Mouse (Mus musculus) forebrain, embryonic 15.5 days (tissue): ENCODE results near the gene Palm3. TPM values are rescaled to one million over a fixed set of nuclear protein-coding genes. Genes with fewer than 3 reads are reported as not detected.

Experiments
- ATAC-seq: fragments of 200-750 bp; cut with Nextera tagmentation; replicated peaks from 2 replicates; pipeline ENCODE4 v1.8.0; 2017; ENCODE audit warnings: mild to moderate bottlenecking, moderate TSS enrichment, moderate library complexity
- H3K27ac ChIP-seq: fragments of 300-500 bp; sonication (generic); replicated peaks from 2 replicates; pipeline ENCODE4 v1.5.1; 2015; ENCODE audit warnings: mild to moderate bottlenecking, inconsistent platforms
- H3K27me3 ChIP-seq: fragments of 300-500 bp; sonication (generic); 2 replicates; pipeline ENCODE4 v1.6.1; 2015; ENCODE audit warnings: inconsistent platforms
- H3K36me3 ChIP-seq: fragments of 300-500 bp; sonication (generic); 2 replicates; pipeline ENCODE4 v1.6.1; 2015; ENCODE audit warnings: mild to moderate bottlenecking, inconsistent platforms
- H3K4me1 ChIP-seq: fragments of 300-500 bp; sonication (generic); 2 replicates; pipeline ENCODE4 v1.6.1; 2015; ENCODE audit warnings: inconsistent platforms
- H3K4me2 ChIP-seq: fragments of 300-500 bp; sonication (generic); replicated peaks from 2 replicates; pipeline ENCODE4 v1.6.1; 2015; ENCODE audit warnings: mild to moderate bottlenecking, inconsistent platforms
- H3K4me3 ChIP-seq: fragments of 300-500 bp; sonication (generic); 2 replicates; pipeline ENCODE4 v1.5.1; 2015; ENCODE audit warnings: mild to moderate bottlenecking, inconsistent platforms
- H3K9ac ChIP-seq: fragments of 300-500 bp; sonication (generic); replicated peaks from 2 replicates; pipeline ENCODE4 v1.6.1; 2015; ENCODE audit warnings: mild to moderate bottlenecking, inconsistent platforms
- H3K9me3 ChIP-seq: fragments of 300-500 bp; sonication (generic); 2 replicates; pipeline ENCODE4 v1.6.1; 2016; ENCODE audit warnings: inconsistent platforms
- WGBS: fragments of 180-500 bp; shearing (Covaris S2); methylation state at CpG from one replicate; pipeline ENCODE4 v1.1.7; 2015; ENCODE audit warnings: mixed read lengths; 5-methylcytosine and 5-hydroxymethylcytosine counted together
- microRNA counts: library from miRNA; unstranded; fragments of <30 nt; microRNA quantifications from one replicate; lab custom pipeline; 2016
- microRNA-seq: library from miRNA; unstranded; fragments of <30 nt; microRNA quantifications from one replicate; pipeline ENCODE4, GENCODE M21; 2016
- polyA plus RNA-seq: library from polyadenylated mRNA; unstranded; fragments of >200 nt; fragmentation: Nextera tagmentation; extraction: Ambion mirVana; gene quantifications from 2 replicates; pipeline ENCODE4 v1.2.1, GENCODE M21; 2015

Gene Palm3
- polyA plus RNA-seq, 1 experiment from 2014 or later: 0.94 TPM

DNA sequence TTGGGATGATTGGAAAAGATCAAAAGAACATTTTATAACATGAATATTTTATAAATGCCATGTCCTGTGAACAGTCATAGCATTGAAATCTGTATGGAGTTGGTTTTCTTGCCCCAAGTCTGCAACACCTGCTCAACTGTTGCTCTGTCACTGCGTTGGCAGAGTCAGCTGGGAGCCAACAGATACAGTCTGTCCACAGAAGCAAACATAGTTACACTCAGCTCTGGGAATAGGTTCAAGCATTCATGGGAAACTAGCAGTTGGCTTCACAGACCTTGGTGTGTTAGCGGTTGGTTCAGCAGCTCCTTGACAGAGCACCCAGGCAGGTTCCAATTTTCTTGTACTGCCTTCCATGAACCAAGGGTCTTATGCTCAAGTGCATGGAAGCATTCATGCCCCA is 49.4 kb downstream of the Palm3 start:
- Histone ChIP-seq H3K4me1 (peaks cover 57% of the 10 kb centered on the region), H3K27me3 (no peaks in the 10 kb centered on the region), H3K4me2 (no peak overlapping the region), H3K4me3 (no peak overlapping the region), H3K27ac (0 out of 2 replicates have a peak overlapping the region, but pooled peaks have one; percentile 0), H3K36me3 (peaks cover 7% of the 10 kb centered on the region; the same call in 1 of the 2 replicates), H3K9ac (no peak overlapping the region), H3K9me3 (no peaks in the 10 kb centered on the region)
- ATAC-seq: no peak
- 74% methylated on average over 2 of the region's 2 CpGs for whole genome bisulfite sequencing

DNA sequence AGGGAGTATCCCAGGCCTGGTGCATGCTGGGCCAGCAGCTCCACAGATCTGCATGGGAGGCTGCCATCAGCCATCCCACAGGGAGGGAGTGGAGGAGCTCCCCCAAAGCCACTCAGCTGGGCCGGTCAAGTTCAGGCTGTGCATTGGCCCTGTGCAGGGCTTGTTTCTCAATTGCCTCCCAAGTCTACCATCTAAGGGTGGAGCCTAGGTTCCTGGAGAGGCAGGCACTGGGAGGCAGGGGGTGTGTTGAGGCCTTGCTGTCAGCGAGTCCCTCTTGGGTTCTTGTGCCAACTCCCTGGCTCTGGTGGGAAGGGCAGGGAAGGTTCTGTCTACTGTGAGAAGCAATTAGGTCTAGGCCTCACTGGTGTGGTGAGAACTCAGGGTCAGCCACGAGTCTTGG is 50.6 kb downstream of the Palm3 start:
- Histone ChIP-seq H3K27ac (no peak overlapping the region), H3K4me2 (no peak overlapping the region), H3K27me3 (no peaks in the 10 kb centered on the region), H3K4me3 (no peak overlapping the region), H3K4me1 (peaks cover 53% of the 10 kb centered on the region), H3K9ac (no peak overlapping the region), H3K36me3 (peaks cover 7% of the 10 kb centered on the region; the same call in 1 of the 2 replicates), H3K9me3 (no peaks in the 10 kb centered on the region)
- ATAC-seq: no peak
- WGBS: 81% methylated on average over 3 of the region's 3 CpGs

DNA sequence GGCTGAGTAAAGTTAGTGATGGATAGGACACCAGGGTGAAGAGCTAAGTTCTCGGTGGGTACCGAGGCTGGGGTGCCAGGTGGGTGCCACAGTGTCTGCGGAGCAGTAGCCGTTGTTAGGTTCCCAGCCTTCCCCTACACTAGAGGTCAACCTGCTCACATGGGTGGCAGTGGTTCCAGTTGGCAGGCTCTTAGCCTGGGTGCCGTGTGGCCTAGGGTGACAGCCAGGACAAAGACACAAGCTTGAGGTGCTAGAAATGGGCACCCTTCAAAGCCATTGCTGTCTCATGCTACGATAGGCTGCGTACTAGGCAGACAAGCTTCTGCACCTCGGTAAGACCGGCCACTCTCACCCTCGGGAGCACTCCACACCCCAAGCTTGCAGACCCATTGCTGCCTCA is 51.0 kb downstream of the Palm3 start:
- Histone ChIP-seq H3K4me3 (no peak overlapping the region), H3K27me3 (no peaks in the 10 kb centered on the region), H3K9me3 (no peaks in the 10 kb centered on the region), H3K9ac (no peak overlapping the region), H3K27ac (peak overlapping the region; percentile 65; the same call in 1 of the 2 replicates), H3K4me1 (peaks cover 53% of the 10 kb centered on the region), H3K4me2 (no peak overlapping the region), H3K36me3 (peaks cover 7% of the 10 kb centered on the region)
- 85% methylated on average over 10 of the region's 10 CpGs for WGBS
- ATAC-seq: no peak

DNA sequence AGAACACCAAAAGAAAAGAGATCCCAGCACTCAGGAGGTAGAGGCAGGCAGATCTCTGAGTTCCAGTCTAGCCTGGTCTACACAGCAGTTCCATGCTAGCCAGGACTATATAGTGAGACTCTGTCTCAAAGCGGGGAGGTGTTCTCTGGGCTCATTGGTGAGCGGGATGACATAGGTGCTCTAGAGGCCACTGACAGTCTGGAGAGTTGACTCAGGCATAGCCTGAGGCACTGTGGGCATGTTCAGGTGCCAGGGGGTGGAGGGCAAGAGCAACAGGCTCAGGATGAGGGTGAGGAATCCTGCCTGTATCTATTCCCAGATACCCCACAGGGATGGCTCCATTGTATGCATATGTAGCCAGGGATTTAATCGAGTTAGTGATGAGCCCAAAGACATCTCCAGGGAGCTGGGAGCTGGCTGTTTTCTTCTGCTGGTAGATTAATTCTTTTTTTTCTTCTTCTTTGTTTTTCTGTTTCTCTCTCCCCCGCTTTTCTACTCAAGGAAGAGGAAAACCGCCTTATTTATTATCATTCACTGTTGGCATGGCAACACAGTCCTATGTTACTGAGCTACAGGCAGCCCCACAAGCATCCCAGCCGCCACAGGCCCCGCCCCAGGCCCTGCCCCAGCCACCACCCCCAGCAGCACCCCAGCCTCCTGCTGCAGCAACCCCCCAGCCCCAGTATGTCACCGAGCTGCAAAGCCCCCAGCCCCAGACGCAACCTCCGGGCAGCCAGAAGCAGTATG is 52.1 kb downstream of the Palm3 start:
- Histone ChIP-seq H3K4me2 (no peak overlapping the region; the same call in 1 of the 2 replicates), H3K27me3 (no peaks in the 10 kb centered on the region), H3K9me3 (no peaks in the 10 kb centered on the region), H3K4me3 (no peak overlapping the region), H3K4me1 (peaks cover 43% of the 10 kb centered on the region), H3K9ac (no peak overlapping the region), H3K36me3 (peaks cover 7% of the 10 kb centered on the region), H3K27ac (peak overlapping the region; percentile 65)
- ATAC-seq: 0 out of 2 replicates have a peak, but pooled peaks have one; percentile 36
- WGBS: 39% methylated on average over 10 of the region's 10 CpGs

- H3K4me1 ChIP-seq: peaks cover 17% of the 10 kb centered on the region
- no peak overlapping the region for H3K9ac ChIP-seq
- H3K9me3 ChIP-seq: no peaks in the 10 kb centered on the region
- peaks cover 16% of the 10 kb centered on the region for H3K36me3 ChIP-seq
- H3K27me3 ChIP-seq: no peaks in the 10 kb centered on the region
- WGBS: 77% methylated on average over 1 of the region's 1 CpGs
- no peak for ATAC-seq
- H3K4me3 ChIP-seq: no peak overlapping the region
- H3K27ac ChIP-seq: no peak overlapping the region
- H3K4me2 ChIP-seq: no peak overlapping the region
Observed at GRCm38 (mm10) chr8:84076412-84076811, 55.1 kb downstream of the Palm3 start.

DNA sequence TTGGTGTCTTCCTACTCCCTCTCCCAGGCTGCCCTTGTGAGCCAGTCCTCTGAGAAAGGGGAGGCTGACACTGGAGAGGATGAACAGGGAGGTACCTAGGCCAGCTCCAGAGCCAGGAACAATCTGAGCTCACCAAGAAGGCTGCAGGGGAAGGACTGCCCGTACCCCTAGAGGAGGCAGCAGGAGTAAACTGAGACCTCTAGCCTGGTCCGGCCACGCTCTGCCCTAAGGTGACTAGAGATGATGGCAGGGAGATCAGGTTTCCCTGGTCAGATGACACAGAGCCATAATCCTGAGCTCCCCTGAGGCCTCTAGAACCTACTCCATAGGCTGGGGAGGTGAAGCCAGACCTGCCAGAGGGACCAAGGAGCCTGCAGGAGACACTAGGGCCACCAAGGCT is 55.6 kb downstream of the Palm3 start:
- H3K27ac ChIP-seq: no peak overlapping the region
- H3K27me3 ChIP-seq: no peaks in the 10 kb centered on the region
- peaks cover 16% of the 10 kb centered on the region for H3K36me3 ChIP-seq
- no peak overlapping the region for H3K4me3 ChIP-seq
- no peak overlapping the region for H3K9ac ChIP-seq
- H3K4me2 ChIP-seq: no peak overlapping the region
- ATAC-seq: no peak
- H3K4me1 ChIP-seq: peaks cover 17% of the 10 kb centered on the region
- no peaks in the 10 kb centered on the region for H3K9me3 ChIP-seq
- 86% methylated on average over 3 of the region's 3 CpGs for WGBS

- Histone ChIP-seq H3K9me3 (no peaks in the 10 kb centered on the region), H3K27me3 (no peaks in the 10 kb centered on the region), H3K36me3 (peaks cover 39% of the 10 kb centered on the region), H3K4me1 (no peaks in the 10 kb centered on the region), H3K9ac (no peak overlapping the region), H3K4me3 (no peak overlapping the region), H3K27ac (no peak overlapping the region), H3K4me2 (no peak overlapping the region)
- no peak for ATAC-seq
- 85% methylated on average over 5 of the region's 5 CpGs for WGBS
Observed at GRCm38 (mm10) chr8:84079206-84079605, 57.9 kb downstream of the Palm3 start.

MicroRNA genes within 50 kb of the gene (microRNA counts, 519-probe panel; counts per million panel counts)
- microRNA mmu-miR-1199 (lab: Ali Mortazavi, UCI): not detected

Small RNA genes lying within 50 kb of the gene (microRNA-seq; reads per million reads assigned to microRNA genes)
- gene Mir1199: not detected
- 1.5 reads per million for gene Mir8111

Other genes starting within 250 kb of the Palm3 start
- gene Adgrl1, start 121.4 kb upstream of the Palm3 start, polyA plus RNA-seq: 56.2 and 57.0 TPM in 2 replicates
- gene Gm10644, start 66.3 kb upstream of the Palm3 start, polyA plus RNA-seq: 0.74 and 0.95 TPM in 2 replicates
- 20.7 and 22.2 TPM in 2 replicates for gene Asf1b, start 66.0 kb upstream of the Palm3 start, polyA plus RNA-seq
- 169 and 178 TPM in 2 replicates for gene Prkaca, start 48.5 kb upstream of the Palm3 start, polyA plus RNA-seq
- 8.5 and 9.5 TPM in 2 replicates for gene Samd1, start 23.8 kb upstream of the Palm3 start, polyA plus RNA-seq
- 1.4 TPM in 2 replicates for gene 1700067K01Rik, start 20.0 kb upstream of the Palm3 start, polyA plus RNA-seq
- not detected in 2 replicates for gene 2210011C24Rik, start 9.3 kb upstream of the Palm3 start, polyA plus RNA-seq
- gene Il27ra, start 21.1 kb downstream of the Palm3 start, polyA plus RNA-seq: 0.41 and 0.68 TPM in 2 replicates
- gene Rln3, start 23.5 kb downstream of the Palm3 start, polyA plus RNA-seq: not detected in 2 replicates
- 1.2 and 1.3 TPM in 2 replicates for gene Gm10643, start 43.7 kb downstream of the Palm3 start, polyA plus RNA-seq
- 9.1 and 9.5 TPM in 2 replicates for gene Rfx1, start 45.4 kb downstream of the Palm3 start, polyA plus RNA-seq
- gene Dcaf15, start 83.3 kb downstream of the Palm3 start, polyA plus RNA-seq: 17.8 and 19.3 TPM in 2 replicates
- gene Podnl1, start 104.5 kb downstream of the Palm3 start, polyA plus RNA-seq: 0.32 TPM in 2 replicates
- gene Cc2d1a, start 126.5 kb downstream of the Palm3 start, polyA plus RNA-seq: 32.4 and 34.8 TPM in 2 replicates
- gene 4930432K21Rik, start 126.6 kb downstream of the Palm3 start, polyA plus RNA-seq: 2.4 and 2.7 TPM in 2 replicates
- 6.2 and 7.1 TPM in 2 replicates for gene Nanos3, start 163.7 kb downstream of the Palm3 start, polyA plus RNA-seq
- gene Zswim4, start 215.6 kb downstream of the Palm3 start, polyA plus RNA-seq: 41.1 and 42.8 TPM in 2 replicates
- 233 and 252 TPM in 2 replicates for gene D8Ertd738e, start 228.2 kb downstream of the Palm3 start, polyA plus RNA-seq
- 53.3 and 58.8 TPM in 2 replicates for gene Mri1, start 235.9 kb downstream of the Palm3 start, polyA plus RNA-seq
- gene Ccdc130, start 248.9 kb downstream of the Palm3 start, polyA plus RNA-seq: 24.5 and 27.6 TPM in 2 replicates